Mouse (Mus musculus) midbrain, postnatal 0 days (tissue): Measurements from ENCODE around the gene Epha2. TPM values are rescaled to one million over a fixed set of nuclear protein-coding genes. Genes with fewer than 3 reads are reported as not detected.

Source experiments
- ATAC-seq: fragments of 200-750 bp; cut with Nextera tagmentation; 2 replicates; pipeline ENCODE4 v1.8.0; 2017; ENCODE audit warnings: moderate number of reproducible peaks, mild to moderate bottlenecking, moderate TSS enrichment, moderate library complexity; ENCODE audit not compliant: low FRiP score
- DNase-seq: peaks from one replicate; pipeline ENCODE4 v3.0.0-alpha.2; 2015; ENCODE audit warnings: low spot score
- H3K27ac ChIP-seq: fragments of 300-500 bp; sonication (generic); 2 replicates; pipeline ENCODE4 v1.5.1; 2014; ENCODE audit warnings: low read depth, mild to moderate bottlenecking, low read length, mixed read lengths
- H3K27me3 ChIP-seq: fragments of 300-500 bp; sonication (generic); 2 replicates; pipeline ENCODE4 v1.6.1; 2014; ENCODE audit warnings: low read length, control low read depth, mixed read lengths; ENCODE audit not compliant: insufficient read depth
- H3K36me3 ChIP-seq: fragments of 300-500 bp; sonication (generic); 2 replicates; pipeline ENCODE4 v1.6.1; 2014; ENCODE audit warnings: low read length, control low read depth, mixed read lengths; ENCODE audit not compliant: insufficient read depth
- H3K4me1 ChIP-seq: fragments of 300-500 bp; sonication (generic); 2 replicates; pipeline ENCODE4 v1.6.1; 2014; ENCODE audit warnings: mild to moderate bottlenecking, control low read depth, antibody characterized with exemption, low read length, mixed read lengths; ENCODE audit not compliant: insufficient read depth
- H3K4me2 ChIP-seq: fragments of 300-500 bp; sonication (generic); 2 replicates; pipeline ENCODE4 v1.6.1; 2014; ENCODE audit warnings: low read depth, mild to moderate bottlenecking, low read length, mixed read lengths; ENCODE audit not compliant: poor library complexity, severe bottlenecking
- H3K4me3 ChIP-seq: fragments of 300-500 bp; sonication (generic); 2 replicates; pipeline ENCODE4 v1.5.1; 2014; ENCODE audit warnings: low read depth, mild to moderate bottlenecking, low read length, moderate library complexity
- H3K9ac ChIP-seq: fragments of 300-500 bp; sonication (generic); replicated peaks from 2 replicates; pipeline ENCODE4 v1.6.1; 2014; ENCODE audit warnings: mild to moderate bottlenecking, low read length, moderate library complexity, mixed read lengths; ENCODE audit not compliant: poor library complexity, severe bottlenecking
- H3K9me3 ChIP-seq: fragments of 300-500 bp; sonication (generic); 2 replicates; pipeline ENCODE4 v1.6.1; 2016; ENCODE audit warnings: low read length, control low read depth
- CTCF ChIP-seq: IDR thresholded peaks from 2 replicates; pipeline ENCODE4 v1.5.1; 2016; ENCODE audit warnings: antibody characterized with exemption, mild to moderate bottlenecking
- WGBS: fragments of 180-500 bp; shearing (Covaris S2); extraction: QIAGEN DNeasy Blood & Tissue Kit; methylation state at CpG from one replicate; pipeline ENCODE4 v1.1.7; 2014; 5-methylcytosine and 5-hydroxymethylcytosine counted together
- polyA plus RNA-seq: library from polyadenylated mRNA; unstranded; fragments of >200 nt; fragmentation: Nextera tagmentation; extraction: Ambion mirVana; gene quantifications from 2 replicates; pipeline ENCODE4 v1.2.1, GENCODE M21; 2015
- total RNA-seq: library from RNA; depleted of rRNA; stranded (reverse); fragments of >200 nt; gene quantifications from 2 replicates; pipeline ENCODE4 v1.2.3, GENCODE M21; 2014

The Epha2 gene
- total and polyA plus RNA-seq, 2 experiments from 2014 or later: 0.30 to 3.1 TPM

GRCm38 (mm10) chr4:141274485-141275341 is 26.3 kb upstream of the Epha2 start:
- no peak for DNase-seq

DNA sequence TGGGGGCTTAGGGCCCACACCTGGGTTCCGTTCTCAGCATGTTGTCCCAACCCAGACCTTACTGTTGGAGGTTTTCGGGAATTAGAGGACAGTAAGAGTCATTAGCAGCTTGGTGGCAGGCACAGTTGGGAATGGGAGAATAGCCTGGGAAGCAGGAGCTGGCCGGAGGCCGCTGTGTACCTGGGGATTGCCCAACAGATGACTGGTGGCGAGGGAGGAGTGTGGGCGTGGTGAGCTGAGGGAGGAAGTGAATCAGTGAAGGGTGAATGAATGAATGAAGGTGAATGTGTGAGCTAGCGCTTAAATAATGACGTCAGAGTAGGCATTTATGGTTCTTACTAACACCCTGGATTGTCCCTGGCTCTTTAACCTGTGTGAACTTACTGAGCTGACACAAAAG is 23.9 kb upstream of the Epha2 start:
- Histone ChIP-seq H3K4me1 (0 out of 2 replicates have a peak, but pooled peaks cover 3% of the 10 kb centered on the region), H3K9ac (no peak overlapping the region), H3K36me3 (no peaks in the 10 kb centered on the region), H3K27ac (no peak overlapping the region), H3K9me3 (no peaks in the 10 kb centered on the region), H3K27me3 (no peaks in the 10 kb centered on the region), H3K4me3 (no peak overlapping the region), H3K4me2 (no peak overlapping the region)
- DNase-seq (no peak), ATAC-seq (no peak)
- WGBS: 86% methylated on average over 8 of the region's 8 CpGs
- no peak for TF ChIP-seq CTCF

More at GRCm38 (mm10) chr4:141274485-141275341, 26.3 kb upstream of the Epha2 start:
- Histone ChIP-seq H3K9me3 (no peaks in the 10 kb centered on the region), H3K9ac (no peak overlapping the region), H3K27ac (no peak overlapping the region), H3K4me3 (no peak overlapping the region), H3K27me3 (no peaks in the 10 kb centered on the region), H3K4me1 (0 out of 2 replicates have a peak, but pooled peaks cover 3% of the 10 kb centered on the region), H3K4me2 (peak overlapping the region; percentile 19), H3K36me3 (no peaks in the 10 kb centered on the region)
- 14% methylated on average over 22 of the region's 23 CpGs for WGBS
- 0 out of 2 replicates have a peak, but pooled peaks have one; percentile 39 for ATAC-seq
- no peak for TF ChIP-seq CTCF

DNA sequence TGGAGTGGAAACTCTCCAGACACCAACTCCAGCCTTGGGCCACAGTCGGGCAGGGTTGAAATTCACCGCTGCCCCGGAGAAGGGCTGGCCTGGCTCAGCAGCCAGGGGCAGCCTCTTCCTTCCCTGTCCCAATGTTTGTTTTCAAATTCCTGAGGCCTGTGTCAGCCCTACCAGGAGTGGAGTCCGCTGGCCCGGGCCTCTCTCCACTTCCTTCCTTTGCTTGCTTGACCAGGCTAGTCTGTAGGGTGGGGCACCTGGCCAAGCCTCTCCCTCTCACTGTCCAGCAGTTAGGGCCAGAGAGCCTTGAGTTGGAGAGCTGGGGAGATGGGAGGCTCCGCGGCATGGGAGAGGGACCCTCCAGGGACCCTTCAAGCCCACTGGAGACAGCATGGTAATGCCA is 22.9 kb upstream of the Epha2 start:
- no peak overlapping the region for H3K4me3 ChIP-seq
- H3K4me2 ChIP-seq: no peak overlapping the region
- no peaks in the 10 kb centered on the region for H3K4me1 ChIP-seq
- H3K36me3 ChIP-seq: no peaks in the 10 kb centered on the region
- no peaks in the 10 kb centered on the region for H3K9me3 ChIP-seq
- H3K9ac ChIP-seq: no peak overlapping the region
- 0 out of 2 replicates have a peak overlapping the region, but pooled peaks have one; percentile 32 for H3K27ac ChIP-seq
- no peak for TF ChIP-seq CTCF
- WGBS: 54% methylated on average over 7 of the region's 7 CpGs
- DNase-seq (no peak), ATAC-seq (no peak)
- H3K27me3 ChIP-seq: no peaks in the 10 kb centered on the region

DNA sequence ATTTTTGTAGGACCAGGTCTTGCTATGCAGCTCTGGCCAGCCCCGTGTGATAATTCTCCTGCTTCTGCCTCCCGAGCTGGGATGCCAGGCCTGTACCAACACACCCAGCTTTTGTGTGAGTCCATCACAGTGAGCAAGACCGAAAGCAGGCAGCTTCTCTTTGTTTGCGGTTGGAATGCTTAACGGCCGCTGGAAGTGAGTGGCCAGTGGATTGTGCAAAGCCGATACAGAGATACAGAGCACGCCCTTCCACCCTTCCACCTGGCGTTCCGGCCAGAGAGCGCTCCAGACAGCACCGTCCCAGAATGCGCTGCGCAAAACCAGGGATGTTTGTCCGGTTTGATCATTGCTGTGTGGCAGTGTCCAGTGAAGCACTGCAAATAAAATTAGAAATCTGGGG is 21.7 kb upstream of the Epha2 start:
- no peak overlapping the region for H3K9ac ChIP-seq
- H3K27ac ChIP-seq: no peak overlapping the region
- no peaks in the 10 kb centered on the region for H3K9me3 ChIP-seq
- no peak for TF ChIP-seq CTCF
- ATAC-seq (no peak), DNase-seq (no peak)
- WGBS: 41% methylated on average over 15 of the region's 15 CpGs
- no peak overlapping the region for H3K4me2 ChIP-seq
- no peaks in the 10 kb centered on the region for H3K27me3 ChIP-seq
- H3K4me1 ChIP-seq: 0 out of 2 replicates have a peak, but pooled peaks cover 2% of the 10 kb centered on the region
- H3K4me3 ChIP-seq: no peak overlapping the region
- H3K36me3 ChIP-seq: no peaks in the 10 kb centered on the region

- Histone ChIP-seq H3K36me3 (no peaks in the 10 kb centered on the region), H3K4me1 (0 out of 2 replicates have a peak, but pooled peaks cover 2% of the 10 kb centered on the region), H3K9me3 (no peaks in the 10 kb centered on the region), H3K27ac (no peak overlapping the region), H3K9ac (no peak overlapping the region), H3K4me3 (no peak overlapping the region), H3K27me3 (no peaks in the 10 kb centered on the region), H3K4me2 (no peak overlapping the region)
- ATAC-seq (no peak), DNase-seq (no peak)
- TF ChIP-seq CTCF: no peak
- WGBS: 95% methylated on average over 6 of the region's 6 CpGs
Observed at GRCm38 (mm10) chr4:141279783-141280182, 21.3 kb upstream of the Epha2 start.

DNA sequence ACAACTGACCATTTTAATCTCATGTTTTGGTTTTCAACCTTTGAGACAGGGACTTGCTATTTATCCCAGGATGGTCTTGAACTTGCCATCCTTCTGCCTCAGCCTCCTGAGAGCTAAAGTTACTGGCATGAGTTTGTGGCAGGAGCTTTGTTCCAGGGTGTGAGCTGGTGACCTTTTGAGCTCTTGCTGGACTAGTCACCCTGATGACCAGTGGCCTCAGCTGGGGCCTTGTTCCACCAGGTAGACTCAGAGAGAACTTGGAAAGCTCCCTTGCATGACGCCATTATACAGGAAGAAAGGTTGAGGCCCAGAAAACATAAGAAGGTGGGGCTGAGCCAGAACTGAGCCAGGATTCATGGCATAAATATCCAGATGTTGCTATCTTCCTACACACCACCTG is 20.6 kb upstream of the Epha2 start:
- Histone ChIP-seq H3K4me2 (no peak overlapping the region), H3K9me3 (no peaks in the 10 kb centered on the region)

More for the DNA sequence above, 20.6 kb upstream of the Epha2 start:
- Histone ChIP-seq H3K27ac (no peak overlapping the region), H3K9ac (no peak overlapping the region), H3K4me1 (0 out of 2 replicates have a peak, but pooled peaks cover 2% of the 10 kb centered on the region), H3K4me3 (no peak overlapping the region), H3K27me3 (no peaks in the 10 kb centered on the region), H3K36me3 (no peaks in the 10 kb centered on the region)
- no peak for TF ChIP-seq CTCF
- ATAC-seq (no peak), DNase-seq (no peak)
- WGBS: 100% methylated on average over 1 of the region's 1 CpGs
